Mouse (Mus musculus) neural tube, embryonic 11.5 days (tissue): ENCODE results near the gene Syce1. TPM values are rescaled to one million over a fixed set of nuclear protein-coding genes. Genes with fewer than 3 reads are reported as not detected.

Source experiments
- ATAC-seq: fragments of 200-750 bp; cut with Nextera tagmentation; 2 replicates; pipeline ENCODE4 v1.8.0; 2017; ENCODE audit warnings: moderate number of reproducible peaks, mild to moderate bottlenecking, moderate TSS enrichment, moderate library complexity; ENCODE audit not compliant: insufficient read depth, low FRiP score, low TSS enrichment
- DNase-seq: peaks from one replicate; pipeline ENCODE4 v3.0.0-alpha.2; 2015; ENCODE audit warnings: low spot score
- H3K27ac ChIP-seq: fragments of 300-500 bp; sonication (generic); 2 replicates; pipeline ENCODE4 v1.5.1; 2014; ENCODE audit warnings: low read depth, mild to moderate bottlenecking, low read length
- H3K27me3 ChIP-seq: fragments of 300-500 bp; sonication (generic); 2 replicates; pipeline ENCODE4 v1.6.1; 2014; ENCODE audit warnings: mild to moderate bottlenecking, low read length, mixed read lengths; ENCODE audit not compliant: control insufficient read depth, insufficient read depth
- H3K36me3 ChIP-seq: fragments of 300-500 bp; sonication (generic); 2 replicates; pipeline ENCODE4 v1.6.1; 2014; ENCODE audit warnings: mild to moderate bottlenecking, low read length, moderate library complexity, mixed read lengths; ENCODE audit not compliant: control insufficient read depth, insufficient read depth
- H3K4me1 ChIP-seq: fragments of 300-500 bp; sonication (generic); 2 replicates; pipeline ENCODE4 v1.6.1; 2014; ENCODE audit warnings: low read length, mixed read lengths; ENCODE audit not compliant: control insufficient read depth, insufficient read depth
- H3K4me2 ChIP-seq: fragments of 300-500 bp; sonication (generic); 2 replicates; pipeline ENCODE4 v1.6.1; 2014; ENCODE audit warnings: low read depth, mild to moderate bottlenecking, moderate library complexity
- H3K4me3 ChIP-seq: fragments of 300-500 bp; sonication (generic); 2 replicates; pipeline ENCODE4 v1.5.1; 2014; ENCODE audit warnings: low read depth, low read length
- H3K9ac ChIP-seq: fragments of 300-500 bp; sonication (generic); 2 replicates; pipeline ENCODE4 v1.6.1; 2014; ENCODE audit warnings: mild to moderate bottlenecking, low read length
- H3K9me3 ChIP-seq: fragments of 300-500 bp; sonication (generic); 2 replicates; pipeline ENCODE4 v1.6.1; 2016; ENCODE audit warnings: low read length; ENCODE audit not compliant: control insufficient read depth
- WGBS: fragments of 180-500 bp; shearing (Covaris S2); extraction: QIAGEN DNeasy Blood & Tissue Kit; methylation state at CpG from one replicate; pipeline ENCODE4 v1.1.7; 2014; 5-methylcytosine and 5-hydroxymethylcytosine counted together
- polyA plus RNA-seq: library from polyadenylated mRNA; unstranded; fragments of >200 nt; fragmentation: Nextera tagmentation; extraction: Ambion mirVana; gene quantifications from 2 replicates; pipeline ENCODE4 v1.2.1, GENCODE M21; 2014

Gene Syce1
- polyA plus RNA-seq, 1 experiment from 2014 or later: not detected

DNA sequence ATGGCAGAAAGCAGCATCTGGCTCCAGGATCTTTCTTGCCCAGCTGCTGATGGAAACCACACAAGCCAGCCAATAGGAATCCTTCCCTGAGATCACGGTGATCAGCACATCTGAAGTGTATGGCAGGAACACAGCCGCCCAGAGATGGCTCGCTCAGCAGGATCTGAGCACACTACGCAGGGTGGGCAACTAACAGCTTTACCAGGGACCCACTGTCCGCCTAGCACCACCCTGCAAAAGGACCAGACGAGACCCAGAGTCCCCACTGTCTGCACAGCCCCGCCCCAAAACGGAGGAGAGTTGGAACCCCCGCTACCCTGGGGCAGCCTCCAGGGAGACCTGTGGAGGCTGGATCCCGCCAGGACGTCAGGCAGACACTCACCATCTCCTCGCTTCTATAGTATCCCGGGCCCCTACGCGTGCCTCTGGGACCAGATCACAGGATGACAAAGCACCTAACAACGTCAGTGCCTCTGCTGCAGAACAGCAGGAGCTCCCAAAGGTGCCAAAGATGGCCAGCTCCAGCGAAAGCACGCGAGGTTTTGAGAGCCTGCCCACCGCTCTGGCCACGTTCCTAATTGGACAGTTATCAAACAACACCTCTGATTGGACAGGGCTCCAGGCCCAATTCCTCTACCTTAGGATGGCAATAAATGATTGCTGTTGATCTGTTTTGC is 34.1 kb upstream of the Syce1 start, which contains the start of gene Zfp941:
Zfp941 (minus strand) TSS at position 526 of the 677 bp plus-strand sequence.
- H3K27ac ChIP-seq: no peak within 1 kb of the TSS

DNA sequence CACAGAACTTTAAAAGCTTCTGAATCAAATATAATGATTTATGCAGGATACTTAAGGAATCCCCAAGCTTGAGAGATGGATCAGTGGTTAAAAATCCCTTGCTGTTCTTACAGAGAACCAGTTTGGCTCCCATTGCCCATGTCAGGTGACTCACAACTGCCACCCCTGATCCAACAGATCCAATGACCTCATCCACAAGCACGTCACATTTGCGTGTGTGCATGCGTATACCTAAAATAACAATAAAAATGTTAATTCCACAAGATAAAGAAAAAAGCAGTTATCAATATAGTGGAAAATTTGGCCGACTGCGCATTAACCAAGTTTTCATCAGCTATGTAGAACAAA is 33.6 kb upstream of the Syce1 start:
- Histone ChIP-seq H3K4me2 (peak overlapping the region; percentile 73), H3K9me3 (no peaks in the 10 kb centered on the region), H3K36me3 (no peaks in the 10 kb centered on the region), H3K4me1 (no peaks in the 10 kb centered on the region), H3K4me3 (peak overlapping the region; percentile 53), H3K27me3 (no peaks in the 10 kb centered on the region), H3K27ac (no peak overlapping the region), H3K9ac (no peak overlapping the region)
- peak; percentile 12 for DNase-seq
- WGBS: 49% methylated on average over 5 of the region's 5 CpGs
- ATAC-seq: peak; percentile 13; the same call in 1 of the 2 replicates

More for the DNA sequence above, 34.1 kb upstream of the Syce1 start, which contains the start of gene Zfp941:
- no peaks in the 10 kb centered on the region for H3K4me1 ChIP-seq
- H3K4me2 ChIP-seq: peak within 1 kb of the TSS; percentile 73
- WGBS: 3% methylated on average over 21 of the region's 21 CpGs
- H3K9ac ChIP-seq: peak within 1 kb of the TSS; percentile 63
- H3K36me3 ChIP-seq: no peaks in the 10 kb centered on the region
- ATAC-seq: peak; percentile 81
- peak; percentile 71 for DNase-seq
- H3K9me3 ChIP-seq: no peaks in the 10 kb centered on the region
- peak within 1 kb of the TSS; percentile 53 for H3K4me3 ChIP-seq
- H3K27me3 ChIP-seq: no peaks in the 10 kb centered on the region

DNA sequence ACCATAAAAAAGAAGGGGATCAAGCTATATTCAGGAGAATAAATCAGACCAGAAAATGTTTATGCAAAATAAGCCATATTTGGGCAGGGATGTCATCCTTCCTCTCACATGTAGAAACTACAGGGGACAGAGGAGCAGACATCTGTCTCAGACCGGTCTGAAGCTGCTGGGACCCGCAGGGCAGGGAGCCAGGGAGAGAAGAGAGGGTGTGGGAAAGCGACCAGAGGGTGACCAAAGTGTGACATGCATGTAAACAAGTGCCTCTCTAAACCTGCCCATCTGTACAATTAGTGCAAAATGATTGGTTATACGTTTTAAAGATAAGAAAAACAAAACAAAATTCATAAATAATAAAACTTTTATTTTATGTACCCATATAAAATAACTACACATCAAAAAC is 32.5 kb upstream of the Syce1 start:
- Histone ChIP-seq H3K27ac (no peak overlapping the region), H3K4me1 (no peaks in the 10 kb centered on the region), H3K27me3 (no peaks in the 10 kb centered on the region), H3K4me2 (no peak overlapping the region), H3K9me3 (no peaks in the 10 kb centered on the region), H3K4me3 (no peak overlapping the region), H3K36me3 (no peaks in the 10 kb centered on the region), H3K9ac (no peak overlapping the region)
- WGBS: 86% methylated on average over 4 of the region's 4 CpGs
- no peak for DNase-seq
- no peak for ATAC-seq

DNA sequence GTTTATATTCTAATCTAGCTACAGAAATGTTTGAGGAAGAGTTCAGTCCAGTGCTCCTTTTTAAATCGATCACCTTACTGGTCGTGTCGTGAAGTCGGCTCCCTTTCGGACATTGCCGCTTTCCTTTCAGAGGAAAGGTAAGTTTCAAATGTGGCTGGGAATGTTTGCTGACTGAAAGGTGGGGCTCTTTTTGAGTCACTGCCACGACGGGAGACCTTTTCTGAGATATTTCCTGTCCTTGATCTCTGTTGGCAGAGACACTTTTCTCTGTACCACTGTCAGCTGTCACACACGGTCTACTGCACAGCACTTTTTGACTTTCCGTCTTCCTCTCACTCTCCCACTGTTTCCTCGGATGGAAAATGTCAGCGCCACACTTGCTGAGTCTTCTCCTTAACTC is 25.2 kb upstream of the Syce1 start:
- Histone ChIP-seq H3K9ac (no peak overlapping the region), H3K4me1 (no peaks in the 10 kb centered on the region), H3K4me2 (no peak overlapping the region), H3K27ac (no peak overlapping the region), H3K9me3 (no peaks in the 10 kb centered on the region), H3K4me3 (no peak overlapping the region), H3K36me3 (no peaks in the 10 kb centered on the region), H3K27me3 (no peaks in the 10 kb centered on the region)
- ATAC-seq (no peak), DNase-seq (no peak)
- 91% methylated on average over 12 of the region's 12 CpGs for WGBS

DNA sequence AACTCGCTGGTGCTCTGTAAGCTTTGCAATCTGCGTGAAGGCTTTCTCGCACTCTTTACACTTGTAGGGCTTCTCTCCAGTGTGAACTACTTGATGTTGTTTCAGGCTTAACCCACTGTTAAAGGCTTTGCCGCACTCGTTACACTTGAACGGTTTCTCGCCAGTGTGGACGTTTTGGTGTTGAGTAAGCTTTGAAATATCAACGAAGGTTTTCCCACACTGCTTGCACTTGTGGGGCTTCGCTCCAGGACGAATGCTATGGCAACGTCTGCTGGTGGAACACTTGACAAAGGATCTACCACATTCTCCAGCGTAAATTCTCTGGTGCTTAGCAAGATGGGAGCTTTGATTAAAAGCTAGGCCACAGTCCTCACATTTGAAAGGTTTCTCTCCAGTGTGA is 24.1 kb upstream of the Syce1 start:
- DNase-seq (no peak), ATAC-seq (no peak)
- no peak overlapping the region for H3K4me2 ChIP-seq
- no peaks in the 10 kb centered on the region for H3K36me3 ChIP-seq
- H3K9me3 ChIP-seq: no peaks in the 10 kb centered on the region
- no peaks in the 10 kb centered on the region for H3K27me3 ChIP-seq
- WGBS: 90% methylated on average over 13 of the region's 13 CpGs
- no peak overlapping the region for H3K4me3 ChIP-seq
- H3K4me1 ChIP-seq: no peaks in the 10 kb centered on the region
- H3K9ac ChIP-seq: no peak overlapping the region
- no peak overlapping the region for H3K27ac ChIP-seq

DNA sequence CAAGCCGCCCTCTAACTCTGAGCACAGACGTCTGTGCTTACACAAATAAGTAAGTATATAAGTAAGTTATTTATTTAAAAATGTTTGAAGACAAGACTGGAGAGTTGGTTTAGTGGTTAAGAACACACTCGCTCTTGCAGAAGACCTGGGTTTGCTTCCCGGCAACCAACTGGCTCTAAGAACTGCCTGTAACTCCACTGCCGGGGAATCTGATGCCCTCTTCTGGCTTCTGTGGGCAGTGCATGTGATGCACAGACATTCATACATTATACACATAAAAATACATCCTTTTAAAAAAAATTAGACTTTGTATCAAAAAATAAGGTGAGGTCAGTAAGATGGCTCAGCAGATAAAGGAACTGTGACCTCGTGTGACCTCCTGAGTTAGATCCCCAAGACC is 22.8 kb upstream of the Syce1 start:
- no peak for ATAC-seq

DNA sequence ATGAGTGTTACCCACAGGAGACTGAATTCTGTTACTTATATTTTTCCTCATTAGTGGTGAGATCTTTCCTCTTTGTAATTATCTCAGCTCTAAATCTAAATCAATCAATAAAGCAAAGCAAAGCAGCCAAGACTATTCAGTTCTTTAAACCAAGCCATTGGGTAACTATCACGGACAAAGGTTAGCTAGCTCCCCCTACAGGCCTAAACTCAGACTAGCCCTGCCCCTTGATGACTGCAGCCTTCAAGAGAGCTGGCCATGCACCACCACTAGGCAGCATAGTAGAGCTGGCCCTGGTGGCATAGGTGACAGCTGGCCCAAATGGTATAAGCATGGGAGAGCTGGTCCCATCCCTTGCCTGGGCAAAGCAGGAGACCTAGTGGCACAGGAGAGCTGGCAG is 18.1 kb upstream of the Syce1 start:
- DNase-seq (peak; percentile 13), ATAC-seq (no peak)
- no peak overlapping the region for H3K4me2 ChIP-seq
- no peaks in the 10 kb centered on the region for H3K27me3 ChIP-seq
- H3K4me1 ChIP-seq: no peaks in the 10 kb centered on the region
- no peaks in the 10 kb centered on the region for H3K36me3 ChIP-seq
- 17% methylated on average over 1 of the region's 1 CpGs for WGBS
- no peak overlapping the region for H3K9ac ChIP-seq
- no peaks in the 10 kb centered on the region for H3K9me3 ChIP-seq
- H3K4me3 ChIP-seq: no peak overlapping the region
- no peak overlapping the region for H3K27ac ChIP-seq

More for the DNA sequence above, 22.8 kb upstream of the Syce1 start:
- no peak for DNase-seq
- Histone ChIP-seq H3K4me3 (no peak overlapping the region), H3K27ac (no peak overlapping the region), H3K9me3 (no peaks in the 10 kb centered on the region), H3K9ac (no peak overlapping the region), H3K4me1 (no peaks in the 10 kb centered on the region), H3K36me3 (no peaks in the 10 kb centered on the region), H3K4me2 (no peak overlapping the region), H3K27me3 (no peaks in the 10 kb centered on the region)
- 91% methylated on average over 6 of the region's 6 CpGs for WGBS

DNA sequence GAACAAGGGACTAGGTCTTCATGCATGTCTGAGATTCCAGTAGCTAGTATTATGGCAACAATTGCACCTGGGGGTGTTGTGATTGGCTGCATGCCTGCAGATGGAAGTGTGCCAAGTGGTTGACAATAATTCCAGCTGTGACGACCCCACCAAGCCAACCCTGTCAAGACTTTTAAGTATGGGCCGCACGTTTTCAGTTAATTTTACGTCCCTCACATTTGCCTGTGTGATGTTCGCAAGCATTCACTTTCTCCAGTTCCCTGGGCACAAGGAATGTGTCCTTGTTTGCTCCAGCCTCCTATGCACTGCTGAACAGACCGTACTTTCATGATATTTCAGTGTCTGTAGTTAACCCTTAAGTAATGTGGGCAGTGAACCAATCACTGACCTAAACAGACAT is 15.0 kb upstream of the Syce1 start:
- H3K4me3 ChIP-seq: no peak overlapping the region
- WGBS: 81% methylated on average over 6 of the region's 6 CpGs
- H3K36me3 ChIP-seq: no peaks in the 10 kb centered on the region
- H3K4me1 ChIP-seq: no peaks in the 10 kb centered on the region
- DNase-seq: no peak
- H3K9ac ChIP-seq: no peak overlapping the region
- no peak overlapping the region for H3K27ac ChIP-seq
- no peak for ATAC-seq
- no peaks in the 10 kb centered on the region for H3K9me3 ChIP-seq
- H3K27me3 ChIP-seq: no peaks in the 10 kb centered on the region
- no peak overlapping the region for H3K4me2 ChIP-seq

DNA sequence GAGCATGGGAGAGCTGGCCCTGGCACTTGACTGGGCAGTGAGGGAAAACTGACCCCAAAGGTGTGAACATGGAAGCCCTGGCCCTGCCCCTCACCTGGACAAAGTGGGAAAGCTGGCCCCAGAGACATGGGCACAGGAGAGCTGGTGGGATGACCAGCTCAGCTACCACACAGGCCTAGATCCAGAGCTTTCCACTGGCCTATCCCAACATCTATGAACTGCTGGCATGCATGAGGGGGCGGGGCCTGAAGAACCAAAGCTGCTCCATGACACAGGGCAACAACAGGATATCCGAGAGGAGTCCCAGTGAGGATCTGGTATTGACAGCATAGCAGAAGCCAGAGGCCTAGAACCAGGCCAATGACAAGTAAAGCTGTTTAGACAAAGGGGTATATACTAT is 10.6 kb upstream of the Syce1 start:
- ATAC-seq (no peak), DNase-seq (no peak)
- H3K4me3 ChIP-seq: no peak overlapping the region
- no peak overlapping the region for H3K4me2 ChIP-seq
- WGBS: 74% methylated on average over 2 of the region's 2 CpGs
- no peaks in the 10 kb centered on the region for H3K36me3 ChIP-seq
- no peaks in the 10 kb centered on the region for H3K4me1 ChIP-seq
- no peaks in the 10 kb centered on the region for H3K27me3 ChIP-seq
- H3K9me3 ChIP-seq: no peaks in the 10 kb centered on the region
- no peak overlapping the region for H3K9ac ChIP-seq
- no peak overlapping the region for H3K27ac ChIP-seq
